Mouse (Mus musculus): ENCODE data around the gene St8sia4.

DNA sequence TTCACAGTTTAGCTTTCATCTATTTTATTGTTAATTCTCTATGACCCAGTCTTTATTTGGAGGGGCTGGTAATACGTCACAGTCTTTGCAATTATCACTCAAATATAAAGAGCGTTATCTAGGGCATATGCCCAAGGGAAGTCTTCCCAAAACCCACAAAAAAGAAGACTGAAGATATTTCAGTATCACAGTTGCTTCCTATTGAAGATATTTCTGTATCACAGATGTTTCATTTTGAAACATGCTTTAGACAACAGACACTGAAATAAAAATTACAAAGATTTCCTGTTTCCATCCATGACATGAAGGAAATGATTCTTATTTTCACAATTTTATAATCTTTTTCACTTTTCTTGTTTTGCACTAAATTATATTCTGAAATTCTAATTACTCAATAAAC lies 57.4 kb downstream of the St8sia4 start:
- TF ChIP-seq CTCF (IDR thresholded peaks at IDR 0.05; ENCODE audit: low read depth, low read length) = no peak
- TF ChIP-seq EP300 (IDR thresholded peaks at IDR 0.05; ENCODE audit: insufficient read depth, low read depth, low read length) = no peak

Data from ES-Bruce4 (cell line).